ENCODE assay signal across 9 mouse cellular contexts in genomic region chr5:33337206-33337605, GRCm38 (mm10). TPM values are rescaled to one million over a fixed set of nuclear protein-coding genes. Genes with fewer than 3 reads are reported as not detected.
DNase-seq lines count a peak whose midpoint lies in the region; ATAC-seq lines count a peak whose summit lies in the region.
"Had no signal": no experiment of that assay in that cellular context is flagged by ENCODE, and none has a peak within 500 bp of the region (broad histone marks: within the 10 kb centered on the region; RNA-seq: fewer than 3 reads in every experiment).

No protein-coding gene starts in this region.

- no peak for ATAC-seq in hindbrain, embryonic 12.5 days (ENCODE audit: low FRiP score)
- no peak for ATAC-seq in hindbrain, embryonic 11.5 days (ENCODE audit: low FRiP score)
- no peak for ATAC-seq in forebrain, embryonic 15.5 days (replicated peaks)
- ATAC-seq in lung, embryonic 16.5 days (ENCODE audit: low read depth): no peak
- ATAC-seq in inflammation-experienced regulatory T-cells, adult 6 months: no peak

- H3K27me3 ChIP-seq in hindbrain, embryonic 12.5 days: no peaks in the 10 kb centered on the region
- H3K27me3 ChIP-seq in hindbrain, embryonic 11.5 days (ENCODE audit: control insufficient read depth, insufficient read depth, low read length): no peaks in the 10 kb centered on the region
- H3K27me3 ChIP-seq in forebrain, embryonic 15.5 days: no peaks in the 10 kb centered on the region
- H3K27me3 ChIP-seq in lung, embryonic 16.5 days (ENCODE audit: control insufficient read depth, insufficient read depth, low read depth, low read length): no peaks in the 10 kb centered on the region

- WGBS in hindbrain, embryonic 12.5 days: 86% methylated on average over 8 of the region's 8 CpGs
- 84% methylated on average over 8 of the region's 8 CpGs for WGBS in hindbrain, embryonic 11.5 days
- WGBS in forebrain, embryonic 15.5 days: 86% methylated on average over 8 of the region's 8 CpGs
- 51% methylated on average over 8 of the region's 8 CpGs for WGBS in lung, embryonic 16.5 days

- H3K4me3 ChIP-seq in hindbrain, embryonic 12.5 days: no peak overlapping the region
- H3K4me3 ChIP-seq in hindbrain, embryonic 11.5 days (ENCODE audit: low read depth, low read length): no peak overlapping the region
- peak overlapping the region; percentile 10; the same call in 1 of the 2 replicates for H3K4me3 ChIP-seq in forebrain, embryonic 15.5 days
- no peak overlapping the region for H3K4me3 ChIP-seq in lung, embryonic 16.5 days (ENCODE audit: low read length)

- peak overlapping the region; percentile 96; the same call in 1 of the 2 replicates for H3K4me2 ChIP-seq in hindbrain, embryonic 12.5 days (replicated peaks)
- no peak overlapping the region for H3K4me2 ChIP-seq in hindbrain, embryonic 11.5 days (replicated peaks; ENCODE audit: low read depth, low read length)
- peak overlapping the region; percentile 22; the same call in 1 of the 2 replicates for H3K4me2 ChIP-seq in forebrain, embryonic 15.5 days (replicated peaks)
- peak overlapping the region; percentile 17; the same call in 1 of the 2 replicates for H3K4me2 ChIP-seq in lung, embryonic 16.5 days (ENCODE audit: low read depth, low read length)

- H3K27ac ChIP-seq in hindbrain, embryonic 12.5 days: no peak overlapping the region
- H3K27ac ChIP-seq in hindbrain, embryonic 11.5 days (ENCODE audit: low read depth, low read length): no peak overlapping the region
- H3K27ac ChIP-seq in forebrain, embryonic 15.5 days (replicated peaks): no peak overlapping the region
- H3K27ac ChIP-seq in lung, embryonic 16.5 days (ENCODE audit: low read length): no peak overlapping the region

- peaks cover 18% of the 10 kb centered on the region for H3K4me1 ChIP-seq in hindbrain, embryonic 12.5 days
- peaks cover 6% of the 10 kb centered on the region for H3K4me1 ChIP-seq in hindbrain, embryonic 11.5 days (replicated peaks; ENCODE audit: control insufficient read depth, insufficient read depth, low read length)
- H3K4me1 ChIP-seq in forebrain, embryonic 15.5 days: peaks cover 28% of the 10 kb centered on the region
- peaks cover 20% of the 10 kb centered on the region for H3K4me1 ChIP-seq in lung, embryonic 16.5 days (replicated peaks; ENCODE audit: control insufficient read depth, insufficient read depth, low read length)

- no peak for DNase-seq in hindbrain, embryonic 11.5 days (ENCODE audit: low spot score)
- DNase-seq in Muller cell, postnatal 12 days (ENCODE audit: inconsistent ontology term): peak; percentile 69
- no peak for DNase-seq in urinary bladder, postnatal 14 days (ENCODE audit: low spot score)
- DNase-seq in adrenal gland, adult 18-20 months (ENCODE audit: low spot score in 2 of 2): no peak
- DNase-seq: cerebellum, postnatal 14 days had no signal

- H3K9me3 ChIP-seq in hindbrain, embryonic 12.5 days (replicated peaks): no peaks in the 10 kb centered on the region
- H3K9me3 ChIP-seq in hindbrain, embryonic 11.5 days (ENCODE audit: control insufficient read depth, low read length): no peaks in the 10 kb centered on the region
- no peaks in the 10 kb centered on the region for H3K9me3 ChIP-seq in forebrain, embryonic 15.5 days
- no peaks in the 10 kb centered on the region for H3K9me3 ChIP-seq in lung, embryonic 16.5 days (ENCODE audit: control insufficient read depth, low read length)

- no peak overlapping the region for H3K9ac ChIP-seq in hindbrain, embryonic 12.5 days
- H3K9ac ChIP-seq in hindbrain, embryonic 11.5 days (ENCODE audit: low read depth, low read length): no peak overlapping the region
- H3K9ac ChIP-seq in forebrain, embryonic 15.5 days (replicated peaks): no peak overlapping the region
- no peak overlapping the region for H3K9ac ChIP-seq in lung, embryonic 16.5 days (ENCODE audit: low read length)

- peaks cover 5% of the 10 kb centered on the region; the same call in 1 of the 2 replicates for H3K36me3 ChIP-seq in hindbrain, embryonic 12.5 days
- no peaks in the 10 kb centered on the region for H3K36me3 ChIP-seq in hindbrain, embryonic 11.5 days (ENCODE audit: control insufficient read depth, insufficient read depth, low read length)
- no peaks in the 10 kb centered on the region for H3K36me3 ChIP-seq in forebrain, embryonic 15.5 days
- H3K36me3 ChIP-seq in lung, embryonic 16.5 days (ENCODE audit: control insufficient read depth, insufficient read depth, low read length): peaks cover 7% of the 10 kb centered on the region

RNA-seq across cellular contexts. Expression of gene Maea, which starts 1.9 kb away (rescaled TPM):
- polyA plus RNA-seq in hindbrain, embryonic 12.5 days (2016; fragmentation: Nextera tagmentation; extraction: Ambion mirVana): 123 and 127 TPM in 2 replicates
- polyA plus RNA-seq in hindbrain, embryonic 11.5 days (2014; fragmentation: Nextera tagmentation; extraction: Ambion mirVana): 133 and 141 TPM in 2 replicates
- polyA plus RNA-seq in forebrain, embryonic 15.5 days (2015; fragmentation: Nextera tagmentation; extraction: Ambion mirVana): 101 and 107 TPM in 2 replicates
- polyA plus RNA-seq in lung, embryonic 16.5 days (2015; fragmentation: Nextera tagmentation; extraction: Ambion mirVana): 117 and 123 TPM in 2 replicates
- 100 to 1,000 TPM; 111 to 122 TPM for total RNA-seq in adrenal gland, adult 18-20 months (2021)
- 10 to 100 TPM; 64.2 to 91.0 (median 77.0) TPM for polyA plus RNA-seq in inflammation-experienced regulatory T-cells, adult 6 months (2017; shearing (Covaris generic))

RNA-seq across cellular contexts. Expression of gene Uvssa, which starts 41.1 kb away (rescaled TPM):
- polyA plus RNA-seq in hindbrain, embryonic 12.5 days (2016; fragmentation: Nextera tagmentation; extraction: Ambion mirVana): 10.3 and 10.4 TPM in 2 replicates
- 6.9 and 7.9 TPM in 2 replicates for polyA plus RNA-seq in hindbrain, embryonic 11.5 days (2014; fragmentation: Nextera tagmentation; extraction: Ambion mirVana)
- polyA plus RNA-seq in forebrain, embryonic 15.5 days (2015; fragmentation: Nextera tagmentation; extraction: Ambion mirVana): 8.5 and 8.8 TPM in 2 replicates
- 8.6 and 9.2 TPM in 2 replicates for polyA plus RNA-seq in lung, embryonic 16.5 days (2015; fragmentation: Nextera tagmentation; extraction: Ambion mirVana)
- 1 to 10 TPM; 5.2 to 5.3 TPM for total RNA-seq in adrenal gland, adult 18-20 months (2021)
- polyA plus RNA-seq in inflammation-experienced regulatory T-cells, adult 6 months (2017; shearing (Covaris generic)): 10 to 100 TPM in 2 of 3 experiments, 1 to 10 TPM in 1; 9.7 to 32.4 (median 26.8) TPM
